Mouse (Mus musculus) spleen, postnatal 4 days (tissue): Measurements from ENCODE around the gene 2510039O18Rik.

Experiments used
- DNase-seq, 2 experiments: peaks; one replicate each; pipeline ENCODE4 v3.0.0; 2022; ENCODE audit warnings: low spot score in 2 of 2

2510039O18Rik gene

DNA sequence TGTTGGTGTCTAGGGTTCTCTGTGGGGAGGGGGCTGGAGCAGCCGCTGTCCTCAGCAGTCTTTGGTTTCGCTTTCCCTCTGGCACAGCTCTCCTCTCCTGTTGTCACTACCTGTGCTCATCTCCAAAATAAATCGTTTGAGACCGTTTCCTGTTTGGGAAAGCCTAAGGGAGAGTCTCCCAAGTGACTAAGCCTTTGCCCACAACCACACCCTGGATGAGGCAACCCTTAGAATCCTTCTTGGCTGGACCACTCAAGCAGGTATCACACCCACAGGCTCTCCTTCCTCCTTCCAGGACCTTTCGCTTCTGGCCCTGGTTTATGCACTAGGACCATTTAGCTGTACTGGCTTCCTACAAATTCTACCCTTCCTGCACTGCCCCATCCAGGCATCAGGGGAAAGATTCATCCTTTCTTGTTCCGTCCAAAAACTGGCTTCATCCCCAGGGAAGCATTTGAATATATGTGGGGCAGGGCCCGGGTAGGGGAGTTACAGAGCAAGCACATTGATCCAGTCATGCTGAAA is 52.9 kb downstream of the 2510039O18Rik start:
- DNase-seq = no peak

DNA sequence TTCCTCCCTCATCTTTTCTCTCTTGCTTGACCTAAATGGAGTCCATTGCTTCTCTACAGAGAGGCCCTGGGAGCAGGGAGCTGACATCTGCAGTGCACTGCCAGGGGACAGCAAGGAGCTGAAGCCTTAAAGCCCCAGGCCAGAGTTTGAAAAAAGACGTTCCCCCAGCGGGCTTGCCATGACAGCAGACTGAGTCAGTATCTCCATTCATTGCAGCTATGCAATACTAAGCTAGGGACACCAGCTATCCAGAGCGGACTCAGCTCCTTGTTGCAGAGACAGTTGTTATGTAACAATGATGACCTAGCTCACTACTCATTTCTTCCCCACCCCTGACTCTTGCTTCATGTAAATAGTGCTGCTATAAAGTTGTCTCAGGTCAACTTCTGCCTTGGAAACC is 54.6 kb downstream of the 2510039O18Rik start:
- no peak for DNase-seq
